Mouse (Mus musculus): ENCODE results near the gene Ubl3. TPM values are rescaled to one million over a fixed set of nuclear protein-coding genes. Genes with fewer than 3 reads are reported as not detected.

The Ubl3 gene
- polyA plus RNA-seq, 1 experiment from 2014 or later = 110 TPM

GRCm38 (mm10) chr5:148501228-148501957 is 51.2 kb downstream of the Ubl3 start:
- Histone ChIP-seq H3K9me3 (ENCODE audit: control insufficient read depth, low read length) (no peaks in the 10 kb centered on the region), H3K4me1 (ENCODE audit: control insufficient read depth, insufficient read depth, low read length) (no peaks in the 10 kb centered on the region), H3K27ac (ENCODE audit: low read depth, low read length) (no peak overlapping the region), H3K4me3 (ENCODE audit: low read depth, low read length) (no peak overlapping the region), H3K36me3 (ENCODE audit: control insufficient read depth, insufficient read depth, low read length) (peaks cover 11% of the 10 kb centered on the region), H3K9ac (replicated peaks; ENCODE audit: low read depth, low read length) (no peak overlapping the region), H3K4me2 (ENCODE audit: low read depth, low read length) (no peak overlapping the region), H3K27me3 (ENCODE audit: control insufficient read depth, insufficient read depth, low read length) (no peaks in the 10 kb centered on the region)
- no peak for ATAC-seq (ENCODE audit: low read depth)
- WGBS = 89% methylated on average over 6 of the region's 6 CpGs

- Histone ChIP-seq H3K9me3 (ENCODE audit: control insufficient read depth, low read length) (no peaks in the 10 kb centered on the region), H3K27me3 (ENCODE audit: control insufficient read depth, insufficient read depth, low read length) (no peaks in the 10 kb centered on the region), H3K4me2 (ENCODE audit: low read depth, low read length) (no peak overlapping the region), H3K36me3 (ENCODE audit: control insufficient read depth, insufficient read depth, low read length) (peaks cover 5% of the 10 kb centered on the region; the same call in 1 of the 2 replicates), H3K27ac (ENCODE audit: low read depth, low read length) (no peak overlapping the region), H3K4me3 (ENCODE audit: low read depth, low read length) (no peak overlapping the region), H3K4me1 (ENCODE audit: control insufficient read depth, insufficient read depth, low read length) (no peaks in the 10 kb centered on the region), H3K9ac (replicated peaks; ENCODE audit: low read depth, low read length) (no peak overlapping the region)
- ATAC-seq (ENCODE audit: low read depth) = no peak
- 93% methylated on average over 8 of the region's 8 CpGs for WGBS
Measured at GRCm38 (mm10) chr5:148500516-148500915, 52.1 kb downstream of the Ubl3 start.

- no peak for ATAC-seq (ENCODE audit: low read depth)
- WGBS = 79% methylated on average over 5 of the region's 5 CpGs
- no peak overlapping the region for H3K27ac ChIP-seq (ENCODE audit: low read depth, low read length)
Measured at GRCm38 (mm10) chr5:148499616-148500015, 53.0 kb downstream of the Ubl3 start.

GRCm38 (mm10) chr5:148495991-148496390 is 56.6 kb downstream of the Ubl3 start:
- H3K4me1 ChIP-seq (ENCODE audit: control insufficient read depth, insufficient read depth, low read length) = no peaks in the 10 kb centered on the region
- no peak overlapping the region for H3K9ac ChIP-seq (replicated peaks; ENCODE audit: low read depth, low read length)
- ATAC-seq (ENCODE audit: low read depth) = no peak
- H3K27ac ChIP-seq (ENCODE audit: low read depth, low read length) = no peak overlapping the region
- H3K4me2 ChIP-seq (ENCODE audit: low read depth, low read length) = no peak overlapping the region
- no peaks in the 10 kb centered on the region for H3K27me3 ChIP-seq (ENCODE audit: control insufficient read depth, insufficient read depth, low read length)
- H3K36me3 ChIP-seq (ENCODE audit: control insufficient read depth, insufficient read depth, low read length) = no peaks in the 10 kb centered on the region
- H3K9me3 ChIP-seq (ENCODE audit: control insufficient read depth, low read length) = no peaks in the 10 kb centered on the region
- WGBS = 84% methylated on average over 6 of the region's 6 CpGs
- no peak overlapping the region for H3K4me3 ChIP-seq (ENCODE audit: low read depth, low read length)

More at GRCm38 (mm10) chr5:148499616-148500015, 53.0 kb downstream of the Ubl3 start:
- Histone ChIP-seq H3K9ac (replicated peaks; ENCODE audit: low read depth, low read length) (no peak overlapping the region), H3K27me3 (ENCODE audit: control insufficient read depth, insufficient read depth, low read length) (no peaks in the 10 kb centered on the region), H3K9me3 (ENCODE audit: control insufficient read depth, low read length) (no peaks in the 10 kb centered on the region), H3K4me2 (ENCODE audit: low read depth, low read length) (no peak overlapping the region), H3K4me3 (ENCODE audit: low read depth, low read length) (no peak overlapping the region), H3K4me1 (ENCODE audit: control insufficient read depth, insufficient read depth, low read length) (no peaks in the 10 kb centered on the region), H3K36me3 (ENCODE audit: control insufficient read depth, insufficient read depth, low read length) (no peaks in the 10 kb centered on the region)

- no peak overlapping the region for H3K4me3 ChIP-seq (ENCODE audit: low read depth, low read length)
- no peaks in the 10 kb centered on the region for H3K36me3 ChIP-seq (ENCODE audit: control insufficient read depth, insufficient read depth, low read length)
- WGBS = 63% methylated on average over 10 of the region's 10 CpGs
- H3K4me1 ChIP-seq (ENCODE audit: control insufficient read depth, insufficient read depth, low read length) = no peaks in the 10 kb centered on the region
- H3K27me3 ChIP-seq (ENCODE audit: control insufficient read depth, insufficient read depth, low read length) = no peaks in the 10 kb centered on the region
- ATAC-seq (ENCODE audit: low read depth) = no peak
- H3K9me3 ChIP-seq (ENCODE audit: control insufficient read depth, low read length) = no peaks in the 10 kb centered on the region
- H3K9ac ChIP-seq (replicated peaks; ENCODE audit: low read depth, low read length) = no peak overlapping the region
- no peak overlapping the region for H3K4me2 ChIP-seq (ENCODE audit: low read depth, low read length)
- no peak overlapping the region for H3K27ac ChIP-seq (ENCODE audit: low read depth, low read length)
Measured at GRCm38 (mm10) chr5:148495173-148495572, 57.4 kb downstream of the Ubl3 start.

GRCm38 (mm10) chr5:148494249-148494648 is 58.3 kb downstream of the Ubl3 start:
- no peaks in the 10 kb centered on the region for H3K36me3 ChIP-seq (ENCODE audit: control insufficient read depth, insufficient read depth, low read length)
- no peak overlapping the region for H3K27ac ChIP-seq (ENCODE audit: low read depth, low read length)
- no peak for ATAC-seq (ENCODE audit: low read depth)
- no peak overlapping the region for H3K9ac ChIP-seq (replicated peaks; ENCODE audit: low read depth, low read length)
- H3K4me2 ChIP-seq (ENCODE audit: low read depth, low read length) = no peak overlapping the region
- no peaks in the 10 kb centered on the region for H3K4me1 ChIP-seq (ENCODE audit: control insufficient read depth, insufficient read depth, low read length)
- H3K9me3 ChIP-seq (ENCODE audit: control insufficient read depth, low read length) = no peaks in the 10 kb centered on the region
- no peaks in the 10 kb centered on the region for H3K27me3 ChIP-seq (ENCODE audit: control insufficient read depth, insufficient read depth, low read length)
- H3K4me3 ChIP-seq (ENCODE audit: low read depth, low read length) = no peak overlapping the region
- 90% methylated on average over 5 of the region's 5 CpGs for WGBS

- Histone ChIP-seq H3K9ac (replicated peaks; ENCODE audit: low read depth, low read length) (no peak overlapping the region), H3K27me3 (ENCODE audit: control insufficient read depth, insufficient read depth, low read length) (no peaks in the 10 kb centered on the region), H3K4me3 (ENCODE audit: low read depth, low read length) (no peak overlapping the region), H3K4me2 (ENCODE audit: low read depth, low read length) (no peak overlapping the region), H3K27ac (ENCODE audit: low read depth, low read length) (no peak overlapping the region), H3K9me3 (ENCODE audit: control insufficient read depth, low read length) (no peaks in the 10 kb centered on the region), H3K36me3 (ENCODE audit: control insufficient read depth, insufficient read depth, low read length) (no peaks in the 10 kb centered on the region), H3K4me1 (ENCODE audit: control insufficient read depth, insufficient read depth, low read length) (0 out of 2 replicates have a peak, but pooled peaks cover 2% of the 10 kb centered on the region)
- ATAC-seq (ENCODE audit: low read depth) = no peak
- 93% methylated on average over 4 of the region's 4 CpGs for WGBS
Measured at GRCm38 (mm10) chr5:148493025-148493424, 59.6 kb downstream of the Ubl3 start.

GRCm38 (mm10) chr5:148490391-148490790 is 62.2 kb downstream of the Ubl3 start:
- H3K4me1 ChIP-seq (ENCODE audit: control insufficient read depth, insufficient read depth, low read length) = 0 out of 2 replicates have a peak, but pooled peaks cover 2% of the 10 kb centered on the region
- ATAC-seq (ENCODE audit: low read depth) = no peak
- no peaks in the 10 kb centered on the region for H3K36me3 ChIP-seq (ENCODE audit: control insufficient read depth, insufficient read depth, low read length)
- no peak overlapping the region for H3K9ac ChIP-seq (replicated peaks; ENCODE audit: low read depth, low read length)
- no peaks in the 10 kb centered on the region for H3K9me3 ChIP-seq (ENCODE audit: control insufficient read depth, low read length)
- H3K27me3 ChIP-seq (ENCODE audit: control insufficient read depth, insufficient read depth, low read length) = no peaks in the 10 kb centered on the region
- H3K27ac ChIP-seq (ENCODE audit: low read depth, low read length) = no peak overlapping the region; the same call in 1 of the 2 replicates
- WGBS = 84% methylated on average over 3 of the region's 3 CpGs
- no peak overlapping the region for H3K4me3 ChIP-seq (ENCODE audit: low read depth, low read length)
- no peak overlapping the region for H3K4me2 ChIP-seq (ENCODE audit: low read depth, low read length)

- H3K9ac ChIP-seq (replicated peaks; ENCODE audit: low read depth, low read length) = no peak overlapping the region
- H3K36me3 ChIP-seq (ENCODE audit: control insufficient read depth, insufficient read depth, low read length) = no peaks in the 10 kb centered on the region
- no peaks in the 10 kb centered on the region for H3K27me3 ChIP-seq (ENCODE audit: control insufficient read depth, insufficient read depth, low read length)
- no peak overlapping the region for H3K4me3 ChIP-seq (ENCODE audit: low read depth, low read length)
- ATAC-seq (ENCODE audit: low read depth) = peak; percentile 79; the same call in 1 of the 2 replicates
- H3K9me3 ChIP-seq (ENCODE audit: control insufficient read depth, low read length) = no peaks in the 10 kb centered on the region
- H3K27ac ChIP-seq (ENCODE audit: low read depth, low read length) = no peak overlapping the region
- WGBS = 44% methylated on average over 10 of the region's 10 CpGs
- no peak overlapping the region for H3K4me2 ChIP-seq (ENCODE audit: low read depth, low read length)
- H3K4me1 ChIP-seq (ENCODE audit: control insufficient read depth, insufficient read depth, low read length) = 0 out of 2 replicates have a peak, but pooled peaks cover 2% of the 10 kb centered on the region
Measured at GRCm38 (mm10) chr5:148489724-148490193, 62.8 kb downstream of the Ubl3 start.

Data from neural tube, embryonic 14.5 days (tissue).